Mouse (Mus musculus): Measurements from ENCODE around the gene Man2a1.
A peak's percentile ranks its signal among the peaks of the same experiment; 100 is the strongest.

Gene Man2a1

DNA sequence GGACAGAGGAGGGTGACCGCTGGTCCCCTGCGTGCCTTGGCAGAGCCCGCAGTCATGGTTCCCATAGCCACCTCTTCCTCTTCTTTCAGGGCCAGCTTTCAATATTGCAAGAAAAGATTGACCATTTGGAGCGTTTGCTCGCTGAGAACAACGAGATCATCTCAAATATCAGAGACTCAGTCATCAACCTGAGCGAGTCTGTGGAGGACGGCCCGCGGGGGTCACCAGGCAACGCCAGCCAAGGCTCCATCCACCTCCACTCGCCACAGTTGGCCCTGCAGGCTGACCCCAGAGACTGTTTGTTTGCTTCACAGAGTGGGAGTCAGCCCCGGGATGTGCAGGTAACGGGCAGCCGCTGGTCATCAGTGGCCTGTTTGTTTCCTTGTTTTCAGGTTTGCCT lies 23.9 kb downstream of the Man2a1 start:
- DNase-seq (ENCODE audit: low read depth, low spot score): no peak

DNA sequence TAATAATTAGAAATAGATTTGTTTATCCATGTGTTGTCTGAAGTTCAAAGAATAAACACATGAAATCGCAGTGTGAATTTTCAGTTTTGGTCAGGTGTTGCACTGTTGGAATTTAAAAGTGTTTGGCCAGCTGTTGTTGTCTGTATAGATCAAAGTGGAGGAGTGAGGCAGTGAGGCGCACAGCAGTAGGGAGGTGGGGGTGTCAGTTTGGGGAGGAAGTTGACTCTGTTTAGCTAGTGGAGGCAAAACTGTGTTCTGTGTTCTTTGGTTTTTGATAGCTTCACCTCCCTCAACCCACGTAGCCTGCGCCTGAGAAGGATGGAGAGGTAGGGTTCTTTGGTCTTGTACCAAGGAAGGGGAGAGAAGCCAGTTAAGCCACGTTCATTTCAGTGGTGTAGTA lies 28.3 kb downstream of the Man2a1 start:
- DNase-seq (ENCODE audit: low read depth, low spot score): no peak

DNA sequence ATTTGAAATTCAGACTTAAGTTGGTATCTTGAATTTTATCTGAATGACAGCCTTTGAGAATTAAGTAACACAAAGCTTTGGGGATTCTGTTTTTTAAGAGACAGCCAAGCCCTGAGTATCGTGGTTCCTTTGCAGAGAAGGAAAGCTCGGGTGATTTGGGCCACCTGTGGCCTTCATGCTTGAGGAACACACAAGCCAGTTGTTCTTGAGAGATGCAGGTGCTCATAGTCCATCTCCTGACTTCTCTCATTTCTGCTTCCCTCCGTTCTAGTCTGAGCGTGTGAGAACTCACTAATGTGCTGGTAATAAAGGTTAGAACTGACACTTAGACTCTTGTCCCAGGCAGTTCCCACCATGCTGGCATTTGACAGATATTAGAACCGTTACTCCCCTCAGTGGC lies 28.9 kb downstream of the Man2a1 start:
- no peak for DNase-seq (ENCODE audit: low read depth, low spot score)

DNA sequence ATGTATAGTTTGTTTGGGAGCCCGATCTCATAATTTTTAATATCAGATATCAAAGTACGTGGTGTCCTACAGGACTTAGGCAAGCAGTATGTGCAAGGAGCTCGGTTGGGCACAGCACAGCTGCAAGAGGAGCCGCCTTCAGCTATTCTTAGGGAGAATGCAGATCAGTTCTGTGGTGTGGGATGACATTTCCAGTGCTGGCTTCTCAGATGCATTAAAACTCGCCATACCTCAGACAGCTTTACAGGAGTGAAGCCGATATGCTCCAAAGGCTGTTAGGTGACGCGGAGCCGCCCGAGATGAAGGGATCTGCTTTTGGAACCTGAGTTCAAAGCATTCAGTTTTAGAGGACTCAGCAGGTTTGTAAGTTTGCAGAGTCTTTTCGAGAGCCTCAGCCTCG lies 30.0 kb downstream of the Man2a1 start:
- no peak for DNase-seq (ENCODE audit: low read depth, low spot score)

DNA sequence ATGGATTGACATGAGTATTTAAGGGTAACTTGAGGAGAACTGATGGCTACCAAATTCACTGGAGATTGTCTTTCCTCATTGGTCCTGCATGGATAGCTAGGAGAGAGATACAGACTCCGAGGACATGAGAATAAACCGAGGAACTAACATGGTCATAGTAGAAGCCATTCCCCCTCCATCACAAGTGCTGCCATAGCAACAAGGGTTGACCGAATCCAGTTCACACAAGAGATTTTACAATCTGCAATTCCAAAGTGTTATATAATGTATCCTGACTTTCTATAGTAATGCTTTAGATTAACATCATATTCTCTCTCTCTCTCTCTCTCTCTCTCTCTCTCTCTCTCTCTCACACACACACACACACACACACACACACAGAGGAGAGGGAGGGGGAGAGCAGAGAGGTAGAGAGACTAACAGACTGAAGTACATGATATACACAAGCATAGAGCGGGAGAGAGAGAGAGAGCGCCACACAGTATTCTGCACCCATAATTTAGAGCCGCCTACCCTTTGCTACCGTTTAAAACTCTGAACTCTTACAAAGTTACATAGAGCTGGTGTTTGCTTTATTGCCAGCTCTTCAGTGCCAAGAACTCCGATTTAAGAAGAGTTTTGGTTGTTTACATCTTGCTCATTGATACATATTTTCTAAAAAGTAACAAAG lies 37.5 kb downstream of the Man2a1 start:
- no peak for DNase-seq (ENCODE audit: low read depth, low spot score)

DNA sequence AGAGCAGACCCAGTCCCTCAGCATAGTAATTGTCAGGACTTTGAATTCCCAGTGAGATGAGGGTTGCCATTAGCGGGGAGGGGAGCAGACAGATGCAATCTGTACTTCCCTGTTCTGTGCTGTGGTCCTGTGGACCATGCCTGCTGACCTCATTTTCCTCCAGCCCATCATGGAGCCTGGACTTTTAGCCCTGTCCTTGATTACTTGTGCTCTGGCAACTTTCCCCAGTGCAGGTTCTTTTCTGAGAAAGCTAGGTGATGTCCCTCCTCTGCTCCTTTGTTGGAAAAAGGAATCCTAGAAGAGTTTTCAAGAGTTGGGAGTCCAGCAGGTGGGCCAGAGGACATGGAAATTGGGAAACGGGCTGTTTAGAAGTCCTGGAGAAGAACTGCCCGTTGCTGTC lies 40.8 kb downstream of the Man2a1 start:
- DNase-seq (ENCODE audit: low read depth, low spot score): no peak

DNA sequence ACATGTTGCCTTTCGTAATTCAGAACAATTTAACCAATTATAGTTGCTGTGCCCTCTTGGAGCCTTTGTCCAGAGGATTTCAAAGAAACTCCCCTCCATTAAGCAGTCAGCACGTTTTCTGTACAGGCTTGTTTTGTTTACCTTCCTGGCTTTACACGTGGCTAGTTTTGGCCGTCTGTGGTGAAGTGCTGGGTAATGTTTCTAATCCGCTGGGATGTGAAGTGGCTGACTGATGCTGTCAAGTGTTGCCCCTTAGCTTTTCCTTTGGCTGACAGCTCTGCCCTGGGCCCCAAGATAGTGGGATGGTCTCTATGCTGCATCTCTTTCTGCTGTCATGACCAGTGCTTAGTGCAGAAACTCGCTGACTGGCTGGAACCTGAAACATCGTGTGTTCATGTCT lies 43.1 kb downstream of the Man2a1 start:
- no peak for DNase-seq (ENCODE audit: low read depth, low spot score)

DNA sequence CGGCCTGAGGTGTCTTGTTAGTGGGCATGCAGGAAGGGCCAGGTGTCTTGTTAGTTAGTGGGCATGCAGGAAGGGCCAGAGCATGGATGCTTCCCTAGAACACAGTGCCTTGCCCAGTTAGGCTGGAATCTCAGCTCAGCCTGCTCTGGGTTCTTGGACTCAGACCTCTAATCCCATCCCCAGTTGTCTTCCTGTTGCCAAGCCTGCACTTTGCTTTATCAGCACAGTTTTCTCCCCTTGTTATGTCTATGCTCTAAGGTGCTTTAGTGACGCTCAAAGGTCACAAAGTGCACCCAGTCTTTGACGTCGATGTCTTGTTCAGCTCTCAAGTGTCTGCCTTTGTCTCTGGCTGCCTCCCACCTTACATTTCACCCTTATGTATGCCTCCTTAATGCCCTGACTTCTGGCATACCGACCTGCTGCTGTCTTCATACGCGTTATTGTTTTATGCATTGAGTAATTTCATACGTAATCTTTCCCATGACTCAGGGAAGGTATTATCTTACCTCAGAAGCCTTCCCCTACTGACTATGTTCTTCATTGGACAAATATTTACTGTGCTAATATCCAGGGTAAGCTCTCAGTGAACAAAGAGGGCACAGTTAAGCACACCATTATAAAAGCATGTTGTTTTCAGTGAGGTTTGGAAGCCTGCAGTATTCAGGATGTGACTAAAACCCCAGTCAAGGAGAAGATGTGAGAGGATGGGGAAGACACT lies 44.5 kb downstream of the Man2a1 start:
- no peak for DNase-seq (ENCODE audit: low read depth, low spot score)

DNA sequence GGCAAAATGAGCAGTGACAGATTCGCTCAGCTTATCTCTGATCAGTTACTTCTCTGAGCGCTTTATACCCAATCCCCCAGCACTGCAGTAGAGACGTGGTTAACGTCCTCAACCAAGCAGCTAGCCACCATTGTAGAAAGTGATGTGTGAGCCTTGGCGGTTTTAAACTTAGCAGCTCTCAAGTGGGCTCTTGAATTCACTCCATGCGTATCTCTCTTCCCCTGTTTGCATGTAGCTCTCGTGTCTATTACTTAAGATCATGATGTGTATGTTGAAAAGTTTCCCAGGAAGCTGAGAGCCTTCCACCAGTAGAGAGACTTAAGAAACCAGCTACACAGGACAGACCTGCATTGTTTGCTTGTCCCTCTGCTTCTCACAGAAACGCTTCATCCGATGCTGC lies 46.9 kb downstream of the Man2a1 start:
- no peak for DNase-seq (ENCODE audit: low read depth, low spot score)

DNA sequence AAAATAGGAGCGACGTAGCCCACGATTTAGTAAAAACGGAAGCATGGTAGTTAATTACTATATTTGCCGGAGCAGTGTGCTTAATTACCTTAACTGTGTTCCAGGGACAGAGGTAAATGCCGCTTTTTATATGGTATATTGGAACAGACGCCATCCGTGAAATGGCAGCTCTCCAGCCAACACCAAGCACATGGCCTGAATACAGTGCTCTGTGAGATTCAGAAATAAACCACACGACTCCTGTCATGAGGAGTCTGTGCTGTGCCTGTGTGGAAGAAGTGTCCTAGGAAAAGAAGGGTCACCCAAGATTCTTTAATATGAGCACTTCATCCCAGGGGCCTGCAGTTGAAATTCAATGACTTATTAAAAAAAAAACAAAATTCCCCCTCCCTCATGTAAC lies 50.2 kb downstream of the Man2a1 start:
- no peak for DNase-seq (ENCODE audit: low read depth, low spot score)

DNA sequence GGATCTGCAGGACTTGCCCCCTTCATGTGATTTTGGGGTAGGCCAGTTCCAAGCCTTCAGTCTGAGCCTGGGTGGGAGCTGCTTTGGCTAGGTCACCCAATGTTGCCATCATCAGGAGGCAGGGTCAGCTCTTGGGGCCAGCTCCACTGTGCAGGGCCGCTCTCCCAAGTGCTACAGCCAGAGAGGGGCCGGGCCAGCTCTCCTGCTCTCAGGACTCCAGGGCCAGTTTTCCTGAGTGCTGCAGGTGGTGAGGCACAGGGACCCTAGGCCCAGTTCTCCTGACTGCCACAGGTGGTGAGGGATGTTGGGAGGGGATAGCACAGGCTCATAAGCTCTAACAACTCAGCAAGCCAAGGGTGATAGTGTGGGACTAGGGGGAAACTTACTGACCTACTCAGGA lies 53.1 kb downstream of the Man2a1 start:
- DNase-seq (ENCODE audit: low read depth, low spot score): no peak

DNA sequence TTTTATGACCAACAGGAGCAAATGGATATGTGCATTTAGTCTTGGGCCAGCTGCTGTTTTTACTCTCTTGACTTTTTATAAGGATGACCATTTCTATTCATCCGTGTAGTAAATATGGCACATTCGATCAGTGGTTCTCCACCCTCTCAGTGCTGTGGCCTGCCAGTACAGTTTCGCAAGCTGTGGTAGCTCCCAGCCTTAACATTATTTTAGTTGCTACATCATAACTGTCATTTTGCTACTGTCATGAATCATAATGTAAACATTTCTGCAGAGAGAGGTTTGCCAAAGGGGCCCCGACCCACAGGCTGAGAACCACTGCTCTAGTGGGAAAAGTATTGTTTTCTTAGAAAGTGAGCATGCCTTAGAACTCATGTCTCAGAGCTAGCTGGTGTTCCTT lies 59.1 kb downstream of the Man2a1 start:
- DNase-seq (ENCODE audit: low read depth, low spot score): no peak

DNA sequence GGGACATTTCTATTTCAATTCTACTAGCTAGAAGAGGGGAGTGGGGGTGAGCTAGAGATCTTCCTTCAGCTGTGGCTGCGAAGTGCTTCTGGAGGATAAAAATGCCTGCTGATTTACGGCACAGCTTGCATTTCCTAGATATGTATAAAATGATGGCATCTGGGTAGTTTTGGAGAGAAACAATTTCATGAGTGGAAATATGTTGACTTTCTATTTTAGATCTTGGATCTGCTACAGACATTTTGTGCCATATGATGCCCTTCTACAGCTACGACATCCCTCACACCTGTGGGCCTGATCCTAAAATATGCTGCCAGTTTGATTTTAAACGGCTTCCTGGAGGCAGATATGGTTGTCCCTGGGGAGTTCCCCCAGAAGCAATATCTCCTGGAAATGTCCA lies 66.0 kb downstream of the Man2a1 start:
- no peak for DNase-seq (ENCODE audit: low read depth, low spot score)

DNA sequence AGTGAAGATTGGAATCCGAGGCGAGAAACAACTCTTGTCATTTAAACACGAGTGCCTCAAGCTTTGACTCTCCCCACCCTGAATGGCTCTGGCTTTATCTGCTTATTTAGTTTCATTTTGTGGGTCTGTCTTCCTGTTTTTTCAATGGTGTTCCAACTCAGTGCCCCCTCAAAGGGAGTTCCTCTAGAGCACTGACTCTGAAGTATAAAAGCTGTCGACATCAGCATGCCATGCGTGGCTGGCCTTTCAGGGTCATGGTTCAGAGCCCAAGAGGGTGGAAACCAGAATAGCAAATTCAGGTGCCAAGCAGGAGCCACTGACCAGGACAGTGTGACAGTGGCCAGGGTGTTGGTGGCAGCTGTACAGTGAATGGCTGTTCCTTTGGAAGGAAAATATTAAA lies 68.0 kb downstream of the Man2a1 start:
- DNase-seq (ENCODE audit: low read depth, low spot score): no peak

DNA sequence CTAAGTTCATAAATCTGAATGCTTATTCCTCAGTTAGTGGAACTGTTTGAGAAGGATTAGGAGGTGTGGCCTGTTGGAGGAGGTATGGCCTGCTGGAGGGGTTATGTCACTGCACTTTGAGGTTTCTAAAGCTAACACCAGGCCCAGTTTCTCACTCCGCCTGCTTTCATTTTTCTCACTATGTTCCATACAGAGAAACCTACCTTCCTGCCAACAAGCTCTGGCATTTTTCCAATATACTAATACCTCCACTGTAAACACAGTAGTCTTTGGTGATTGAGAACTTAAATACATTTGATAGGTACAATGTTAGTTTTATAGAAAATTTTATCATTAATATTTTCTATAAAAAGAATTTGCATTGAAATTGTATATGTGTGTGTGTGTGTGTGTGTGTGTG lies 73.9 kb downstream of the Man2a1 start:
- DNase-seq (ENCODE audit: low read depth, low spot score): no peak

DNA sequence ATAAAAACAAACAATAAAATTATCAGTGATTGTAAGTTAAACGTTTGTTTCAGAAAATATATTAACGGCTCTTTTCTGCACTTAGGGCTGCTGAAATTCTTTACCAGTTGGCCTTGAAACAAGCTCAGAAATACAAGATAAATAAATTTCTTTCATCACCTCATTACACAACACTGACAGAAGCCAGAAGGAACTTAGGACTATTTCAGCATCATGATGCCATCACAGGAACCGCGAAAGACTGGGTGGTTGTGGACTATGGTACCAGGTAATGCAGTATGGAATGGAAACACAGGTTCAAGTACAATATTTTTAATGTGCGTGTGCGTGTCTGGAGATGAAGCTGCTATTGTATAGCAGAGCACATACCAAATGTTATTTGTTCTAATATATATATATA lies 74.4 kb downstream of the Man2a1 start:
- DNase-seq (ENCODE audit: low read depth, low spot score): no peak

DNA sequence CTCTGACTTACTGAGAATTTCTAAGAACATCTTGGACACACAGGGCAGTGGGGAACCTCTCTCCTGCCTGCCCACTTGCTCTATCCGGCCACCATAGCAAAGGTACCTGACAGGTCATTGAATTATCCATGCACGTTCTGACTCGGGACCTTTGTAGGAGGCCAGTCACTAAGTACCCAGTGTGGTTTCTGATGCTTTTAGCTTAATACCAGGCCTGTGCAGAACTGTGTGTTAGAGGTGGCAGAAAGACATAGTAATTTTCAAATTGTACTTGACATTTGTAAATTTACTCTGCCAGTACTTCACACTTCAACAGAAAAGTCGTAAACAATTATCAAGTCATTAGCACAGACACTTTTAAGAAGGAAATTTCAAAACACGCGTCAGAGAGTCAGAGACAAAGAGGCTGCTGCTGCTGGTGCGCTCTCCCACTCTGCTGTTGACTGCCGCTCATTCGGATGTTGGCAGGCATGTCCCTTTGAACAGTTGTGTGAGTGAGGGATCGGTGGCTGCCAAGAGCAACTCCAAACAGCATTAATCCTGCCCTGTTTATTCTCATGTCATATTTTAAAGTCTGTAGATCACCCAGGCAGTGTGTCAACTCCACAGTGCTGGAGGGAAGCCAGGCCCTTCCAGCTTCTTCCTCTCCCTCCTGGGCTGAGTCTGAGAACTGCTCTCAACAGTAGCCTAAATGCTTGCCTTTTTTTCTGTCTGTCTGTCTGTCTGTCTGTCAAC lies 76.4 kb downstream of the Man2a1 start:
- no peak for DNase-seq (ENCODE audit: low read depth, low spot score)

DNA sequence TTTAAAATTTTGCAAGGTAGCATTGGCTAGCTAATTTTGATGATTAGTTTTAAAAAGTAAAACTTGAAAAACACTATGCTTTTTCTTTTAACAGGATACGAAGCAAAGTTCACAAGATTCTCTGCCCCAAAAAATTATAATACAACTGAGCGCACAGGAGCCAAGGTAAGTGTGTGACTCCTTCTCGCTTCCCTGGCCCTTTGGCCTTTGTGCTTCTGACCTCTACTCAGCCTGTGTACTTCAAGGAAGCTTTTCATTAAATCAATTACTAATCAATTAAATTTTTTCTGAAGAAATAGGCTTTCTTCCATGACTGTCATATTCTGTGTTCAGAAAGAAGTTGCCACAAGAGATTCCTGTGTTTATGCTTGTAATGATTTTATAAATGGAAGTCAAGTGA lies 80.9 kb downstream of the Man2a1 start:
- DNase-seq (ENCODE audit: low read depth, low spot score): no peak

DNA sequence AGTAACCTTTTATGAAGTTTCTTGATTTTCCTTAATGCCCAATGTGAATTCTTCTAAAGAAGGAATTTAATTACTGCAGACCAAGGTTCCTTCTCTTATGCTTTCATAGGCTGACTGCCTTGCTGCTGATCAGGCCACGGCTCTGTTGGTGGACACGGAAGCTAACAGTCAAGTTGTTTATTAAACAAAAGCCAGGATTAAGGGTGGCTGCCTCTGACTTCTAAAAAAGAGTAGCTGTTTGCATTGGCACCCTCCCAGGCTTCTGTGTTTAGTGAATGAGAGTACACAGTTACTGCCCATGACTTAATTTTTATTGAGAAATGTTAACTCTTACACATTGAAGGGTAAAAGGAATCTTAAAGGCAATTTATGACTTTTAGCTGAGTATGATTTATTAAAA lies 81.4 kb downstream of the Man2a1 start:
- no peak for DNase-seq (ENCODE audit: low read depth, low spot score)

DNA sequence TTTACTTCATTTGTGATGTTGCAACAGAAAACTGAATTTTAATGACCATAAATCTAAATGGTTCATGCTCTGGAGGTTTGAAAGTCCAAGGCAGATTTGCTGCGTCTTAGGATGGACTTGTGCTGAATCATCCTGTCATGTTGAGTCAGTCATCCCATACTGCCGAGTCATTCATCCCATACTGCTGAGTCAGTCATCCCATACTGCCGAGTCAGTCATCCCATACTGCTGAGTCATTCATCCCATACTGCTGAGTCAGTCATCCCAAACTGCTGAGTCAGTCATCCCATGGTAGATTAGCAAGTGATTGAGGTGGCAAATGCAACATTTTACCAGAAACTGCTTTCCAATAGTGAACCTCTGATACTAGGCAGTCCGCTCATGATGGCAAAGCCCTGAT lies 83.6 kb downstream of the Man2a1 start:
- DNase-seq (ENCODE audit: low read depth, low spot score): peak; percentile 8

DNA sequence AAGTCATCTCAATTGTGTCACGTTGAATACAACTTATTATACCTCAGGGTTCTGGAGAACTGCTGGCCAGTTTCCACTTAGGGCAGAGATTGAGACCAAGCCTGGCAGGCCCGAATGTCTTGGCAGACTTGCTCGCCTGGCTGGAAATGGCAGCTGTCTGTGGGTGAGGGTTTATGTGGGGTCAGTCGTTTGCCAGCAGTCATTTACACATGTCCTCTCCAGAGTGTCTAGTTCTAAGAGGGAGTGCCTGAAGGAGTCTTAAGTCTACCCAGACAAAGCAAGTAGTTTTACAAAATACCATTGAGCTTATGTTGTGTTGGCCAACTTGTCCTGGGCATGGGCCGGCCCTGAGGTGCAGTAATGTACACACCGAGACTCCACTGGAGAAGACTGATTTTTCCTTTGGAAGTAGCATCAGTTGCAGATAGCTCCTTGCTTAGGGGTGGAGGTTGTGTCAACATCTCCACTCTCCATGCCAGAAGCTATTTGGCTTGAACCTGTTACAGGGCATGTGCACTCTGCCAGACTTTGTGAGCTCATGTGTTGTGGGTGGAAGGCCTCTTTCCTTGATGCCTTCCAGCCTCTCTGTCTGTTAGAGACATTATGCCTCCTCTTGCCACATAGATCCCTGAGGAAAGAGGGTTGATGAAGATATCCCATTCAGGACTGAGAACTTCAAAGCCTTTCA lies 84.8 kb downstream of the Man2a1 start:
- no peak for DNase-seq (ENCODE audit: low read depth, low spot score)

DNA sequence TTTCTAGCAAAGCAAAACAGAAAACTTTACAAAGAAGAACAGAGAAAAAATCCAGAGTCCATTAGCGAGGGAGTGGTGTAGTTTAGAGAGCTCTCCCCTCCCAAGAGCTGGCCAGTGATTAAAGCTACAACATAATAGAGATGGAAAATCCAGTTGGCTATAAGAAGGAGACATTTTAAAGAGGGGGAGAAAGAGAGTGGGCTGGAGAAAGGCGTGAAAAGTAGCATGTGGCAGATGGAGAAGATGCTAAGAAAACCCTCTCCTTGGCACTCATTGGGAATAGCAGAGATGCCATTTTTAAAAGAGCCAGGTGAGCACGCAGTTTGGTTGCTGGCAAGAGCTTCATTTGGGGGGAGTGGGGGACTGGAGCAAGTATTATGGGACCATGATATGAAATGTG lies 89.1 kb downstream of the Man2a1 start:
- no peak for DNase-seq (ENCODE audit: low read depth, low spot score)

Data from c-Kit-negative CD71-positive TER-119-positive erythroid progenitor cells, embryonic 14.5 days (primary cell).